Mouse (Mus musculus) olfactory bulb, adult 2 months (tissue): ENCODE measurements around the gene Wbp1. TPM values are rescaled to one million over a fixed set of nuclear protein-coding genes. Genes with fewer than 3 reads are reported as not detected.

Source experiments
- H3K27ac ChIP-seq: fragments of 200-500 bp; 2 replicates; pipeline ENCODE4 v1.5.1; 2012; ENCODE audit warnings: low read depth, low read length; ENCODE audit not compliant: insufficient read depth
- H3K4me1 ChIP-seq: fragments of 200-500 bp; 2 replicates; pipeline ENCODE4 v1.6.1; 2012; ENCODE audit warnings: low read length; ENCODE audit not compliant: control insufficient read depth, insufficient read depth
- H3K4me3 ChIP-seq: fragments of 200-500 bp; 2 replicates; pipeline ENCODE4 v1.5.1; 2012; ENCODE audit warnings: mild to moderate bottlenecking, low read depth, low read length, moderate library complexity; ENCODE audit not compliant: insufficient read depth
- CTCF ChIP-seq: fragments of 200-500 bp; IDR thresholded peaks from 2 replicates; pipeline ENCODE4 v1.5.1; 2012; ENCODE audit warnings: low read depth, mild to moderate bottlenecking, low read length, moderate library complexity; ENCODE audit not compliant: insufficient read depth
- POLR2A ChIP-seq: fragments of 200-500 bp; IDR thresholded peaks from 2 replicates; pipeline ENCODE4 v1.6.1; 2012; ENCODE audit warnings: mild to moderate bottlenecking, low read depth, low read length, moderate library complexity; ENCODE audit not compliant: insufficient read depth
- WGBS: fragments of 180-500 bp; shearing (Covaris S2); methylation state at CpG from one replicate; pipeline ENCODE4 v1.1.7; 2018; 5-methylcytosine and 5-hydroxymethylcytosine counted together
- polyA plus RNA-seq: library from polyadenylated mRNA; stranded (reverse); fragments of >200 nt; gene quantifications from 2 replicates; pipeline ENCODE4 v1.2.4, GENCODE M21; 2012; ENCODE audit warnings: low replicate concordance; ENCODE audit not compliant: missing spikeins, insufficient read depth, insufficient read length

Wbp1 gene
- polyA plus RNA-seq, 1 experiment = not detected

DNA sequence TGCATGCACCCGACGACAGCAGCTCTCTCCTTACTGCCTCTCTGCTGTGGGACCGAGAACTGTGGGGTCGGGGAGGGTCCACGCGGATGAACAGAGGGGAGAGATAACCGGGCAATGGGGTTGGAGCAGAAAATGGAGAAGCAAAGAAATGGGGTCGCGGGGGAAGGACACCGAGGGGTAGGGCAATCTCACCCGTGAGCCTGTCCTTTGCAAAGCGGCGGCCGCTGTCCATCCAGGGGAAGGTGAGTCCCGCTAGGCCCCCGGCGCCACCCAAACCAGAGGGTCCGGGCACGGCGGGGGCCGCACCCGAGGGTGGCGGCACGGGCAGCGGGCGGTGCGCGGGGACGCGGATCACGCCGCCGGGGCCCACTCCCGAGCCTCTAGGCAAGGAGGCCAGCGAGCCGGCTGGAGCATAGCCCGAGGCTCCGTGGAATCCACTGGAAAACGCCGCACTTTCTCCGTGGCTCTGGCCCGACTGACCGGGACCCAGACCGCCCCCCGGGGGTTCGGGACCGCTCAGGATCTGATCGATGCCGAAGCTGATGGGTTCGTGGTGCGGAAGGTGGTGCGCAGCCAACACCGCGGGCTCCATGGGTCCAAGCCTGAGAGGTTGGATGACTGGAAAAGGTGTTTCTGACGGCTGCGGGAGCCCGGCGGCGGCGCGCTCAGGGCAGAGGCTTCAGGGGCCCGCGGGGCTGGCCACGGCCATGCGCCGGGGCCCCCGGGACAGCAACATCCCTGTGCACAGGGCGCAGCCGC is 51.7 kb downstream of the Wbp1 start:
- WGBS = 2% methylated on average over 69 of the region's 69 CpGs
- H3K4me1 ChIP-seq = peaks cover 8% of the 10 kb centered on the region
- H3K27ac ChIP-seq = no peak overlapping the region
- H3K4me3 ChIP-seq = no peak overlapping the region
- TF ChIP-seq CTCF (no peak), POLR2A (no peak)

Other genes starting within 250 kb of the Wbp1 start
- gene Sema4f, start 181.8 kb downstream of the Wbp1 start, polyA plus RNA-seq = not detected in 2 replicates
- gene M1ap, start 174.7 kb downstream of the Wbp1 start, polyA plus RNA-seq = not detected in 2 replicates
- gene Dok1, start 88.1 kb downstream of the Wbp1 start, polyA plus RNA-seq = not detected in 2 replicates
- gene Loxl3, start 87.4 kb downstream of the Wbp1 start, polyA plus RNA-seq = not detected in 2 replicates
- not detected in 2 replicates for gene Aup1, start 67.0 kb downstream of the Wbp1 start, polyA plus RNA-seq
- gene Htra2, start 66.3 kb downstream of the Wbp1 start, polyA plus RNA-seq = not detected in 2 replicates
- not detected in 2 replicates for gene Dqx1, start 63.7 kb downstream of the Wbp1 start, polyA plus RNA-seq
- gene Tlx2, start 51.3 kb downstream of the Wbp1 start, polyA plus RNA-seq = not detected in 2 replicates
- not detected in 2 replicates for gene Pcgf1, start 43.7 kb downstream of the Wbp1 start, polyA plus RNA-seq
- gene Lbx2, start 35.2 kb downstream of the Wbp1 start, polyA plus RNA-seq = not detected in 2 replicates
- gene Ccdc142, start 20.0 kb downstream of the Wbp1 start, polyA plus RNA-seq = not detected in 2 replicates
- not detected in 2 replicates for gene Gm42688, start 19.9 kb downstream of the Wbp1 start, polyA plus RNA-seq
- not detected in 2 replicates for gene Mrpl53, start 12.5 kb downstream of the Wbp1 start, polyA plus RNA-seq
- not detected in 2 replicates for gene Mogs, start 6.1 kb downstream of the Wbp1 start, polyA plus RNA-seq
- gene Ino80b, start 3.9 kb upstream of the Wbp1 start, polyA plus RNA-seq = not detected in 2 replicates
- gene Rtkn, start 13.9 kb upstream of the Wbp1 start, polyA plus RNA-seq = not detected in 2 replicates
- not detected in 2 replicates for gene Wdr54, start 34.8 kb upstream of the Wbp1 start, polyA plus RNA-seq
- gene 1700003E16Rik, start 34.8 kb upstream of the Wbp1 start, polyA plus RNA-seq = not detected in 2 replicates
- 187 TPM in 1 of 2 replicates, not detected in the other for gene Dctn1, start 44.4 kb upstream of the Wbp1 start, polyA plus RNA-seq
- not detected in 2 replicates for gene Slc4a5, start 98.3 kb upstream of the Wbp1 start, polyA plus RNA-seq
- gene Mthfd2, start 204.3 kb upstream of the Wbp1 start, polyA plus RNA-seq = not detected in 2 replicates
- not detected in 2 replicates for gene Mob1a, start 204.5 kb upstream of the Wbp1 start, polyA plus RNA-seq
- gene Bola3, start 227.6 kb upstream of the Wbp1 start, polyA plus RNA-seq = not detected in 2 replicates